Mouse (Mus musculus): ENCODE measurements at regions not wholly inside any gene's neighbourhood (a gene's known extent, or its start where the extent isn't known, plus 50 kb on each side); places are given as distances from the start of the nearest gene placed in this dataset.

- no peak for DNase-seq (ENCODE audit: low read depth)
These were observed 959.6 kb downstream of the Gsdmc2 start for GRCm38 (mm10) chr15:62885331-62885730.

GRCm38 (mm10) chr15:62871082-62871766 lies 973.8 kb downstream of the Gsdmc2 start:
- DNase-seq (ENCODE audit: low read depth), result peak; percentile 74

GRCm38 (mm10) chr15:62862574-62862973 lies 982.4 kb downstream of the Gsdmc2 start:
- DNase-seq (ENCODE audit: low read depth), result no peak

- no peak for DNase-seq (ENCODE audit: low read depth)
These were observed 983.6 kb downstream of the Gsdmc2 start for GRCm38 (mm10) chr15:62861422-62861821.

- peak; percentile 10 for DNase-seq (ENCODE audit: low read depth)
These were observed 995.7 kb downstream of the Gsdmc2 start for GRCm38 (mm10) chr15:62849326-62849725.

- DNase-seq (ENCODE audit: low read depth), result no peak
These were observed 999.1 kb downstream of the Gsdmc2 start for GRCm38 (mm10) chr15:62845884-62846283.

GRCm38 (mm10) chr15:62825586-62825985 lies 1019.4 kb downstream of the Gsdmc2 start:
- no peak for DNase-seq (ENCODE audit: low read depth)

- DNase-seq (ENCODE audit: low read depth), result no peak
These were observed 1021.0 kb downstream of the Gsdmc2 start for GRCm38 (mm10) chr15:62823861-62824518.

GRCm38 (mm10) chr15:62822305-62822704 lies 1022.7 kb downstream of the Gsdmc2 start:
- no peak for DNase-seq (ENCODE audit: low read depth)

- DNase-seq (ENCODE audit: low read depth), result no peak
These were observed 1031.9 kb downstream of the Gsdmc2 start for GRCm38 (mm10) chr15:62813093-62813492.

GRCm38 (mm10) chr15:62812026-62812425 lies 1033.0 kb downstream of the Gsdmc2 start:
- DNase-seq (ENCODE audit: low read depth), result no peak

GRCm38 (mm10) chr15:62809320-62809719 lies 1035.7 kb downstream of the Gsdmc2 start:
- no peak for DNase-seq (ENCODE audit: low read depth)

- no peak for DNase-seq (ENCODE audit: low read depth)
These were observed 1036.7 kb downstream of the Gsdmc2 start for GRCm38 (mm10) chr15:62808087-62808808.

GRCm38 (mm10) chr15:62807364-62807763 lies 1037.6 kb downstream of the Gsdmc2 start:
- no peak for DNase-seq (ENCODE audit: low read depth)

- DNase-seq (ENCODE audit: low read depth), result peak; percentile 31
These were observed 1042.2 kb downstream of the Gsdmc2 start for GRCm38 (mm10) chr15:62802770-62803169.

- peak; percentile 85 for DNase-seq (ENCODE audit: low read depth)
These were observed 1046.2 kb downstream of the Gsdmc2 start for GRCm38 (mm10) chr15:62798731-62799130.

- no peak for DNase-seq (ENCODE audit: low read depth)
These were observed 1051.4 kb downstream of the Gsdmc2 start for GRCm38 (mm10) chr15:62793569-62793968.

GRCm38 (mm10) chr15:62792084-62792483 lies 1052.9 kb downstream of the Gsdmc2 start:
- DNase-seq (ENCODE audit: low read depth), result no peak

- DNase-seq (ENCODE audit: low read depth), result no peak
These were observed 1057.2 kb downstream of the Gsdmc2 start for GRCm38 (mm10) chr15:62787753-62788152.

- DNase-seq (ENCODE audit: low read depth), result no peak
These were observed 1058.7 kb downstream of the Gsdmc2 start for GRCm38 (mm10) chr15:62786315-62786714.

- DNase-seq (ENCODE audit: low read depth), result peak; percentile 13
These were observed 1060.4 kb downstream of the Gsdmc2 start for GRCm38 (mm10) chr15:62784456-62785139.

GRCm38 (mm10) chr15:62778899-62779298 lies 1066.1 kb downstream of the Gsdmc2 start:
- no peak for DNase-seq (ENCODE audit: low read depth)

Data from NIH3T3 (cell line).